Mouse (Mus musculus): ENCODE data around the gene Tbxas1.

DNA sequence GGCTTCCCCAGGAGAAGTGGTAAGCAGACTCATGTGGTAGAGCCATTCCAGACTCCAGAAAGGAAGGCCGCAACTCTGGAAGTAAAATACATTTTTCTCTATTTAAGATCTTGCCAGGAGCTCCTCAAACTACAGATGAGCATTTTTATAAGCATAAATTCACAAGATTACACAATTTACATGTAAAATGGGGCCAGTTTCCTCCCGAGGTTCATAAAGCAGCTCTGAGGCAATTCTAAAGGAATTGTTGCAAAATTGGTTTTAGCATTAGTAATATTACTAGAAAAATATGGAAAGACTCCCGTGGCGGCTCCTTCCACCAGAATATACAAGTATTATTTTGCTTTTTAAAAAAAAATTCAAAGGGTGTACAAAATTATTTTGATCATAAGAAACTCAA, 100.7 kb downstream of the Tbxas1 start:
- no peak for TF ChIP-seq POLR2A (IDR thresholded peaks at IDR 0.05; ENCODE audit: extremely low read depth, insufficient read depth, low read length)
- TF ChIP-seq CTCF (IDR thresholded peaks at IDR 0.05; ENCODE audit: low read depth, low read length), result no peak
